Mouse (Mus musculus) forebrain, embryonic 13.5 days (tissue): ENCODE measurements around the gene Ankrd11. TPM values are rescaled to one million over a fixed set of nuclear protein-coding genes. Genes with fewer than 3 reads are reported as not detected.

Experiments
- ATAC-seq: fragments of 200-750 bp; cut with Nextera tagmentation; 2 replicates; pipeline ENCODE4 v1.8.0; 2017
- H3K27ac ChIP-seq: fragments of 300-500 bp; sonication (generic); 2 replicates; pipeline ENCODE4 v1.5.1; 2015; ENCODE audit warnings: inconsistent platforms, mild to moderate bottlenecking, moderate library complexity
- H3K27me3 ChIP-seq: fragments of 300-500 bp; sonication (generic); 2 replicates; pipeline ENCODE4 v1.6.1; 2015; ENCODE audit warnings: mild to moderate bottlenecking, inconsistent platforms
- H3K36me3 ChIP-seq: fragments of 300-500 bp; sonication (generic); 2 replicates; pipeline ENCODE4 v1.6.1; 2015; ENCODE audit warnings: mild to moderate bottlenecking, inconsistent platforms; ENCODE audit not compliant: poor library complexity, severe bottlenecking
- H3K4me1 ChIP-seq: fragments of 300-500 bp; sonication (generic); 2 replicates; pipeline ENCODE4 v1.6.1; 2015; ENCODE audit warnings: inconsistent platforms
- H3K4me2 ChIP-seq: fragments of 300-500 bp; sonication (generic); 2 replicates; pipeline ENCODE4 v1.6.1; 2015; ENCODE audit warnings: inconsistent platforms, mild to moderate bottlenecking, moderate library complexity
- H3K4me3 ChIP-seq: fragments of 300-500 bp; sonication (generic); 2 replicates; pipeline ENCODE4 v1.5.1; 2015; ENCODE audit warnings: mild to moderate bottlenecking, inconsistent platforms
- H3K9ac ChIP-seq: fragments of 300-500 bp; sonication (generic); 2 replicates; pipeline ENCODE4 v1.6.1; 2015; ENCODE audit warnings: mild to moderate bottlenecking, inconsistent platforms
- H3K9me3 ChIP-seq: fragments of 300-500 bp; sonication (generic); replicated peaks from 2 replicates; pipeline ENCODE4 v1.6.1; 2016; ENCODE audit warnings: inconsistent platforms
- WGBS: fragments of 180-500 bp; shearing (Covaris S2); methylation state at CpG from one replicate; pipeline ENCODE4 v1.1.7; 2015; 5-methylcytosine and 5-hydroxymethylcytosine counted together
- polyA plus RNA-seq: library from polyadenylated mRNA; unstranded; fragments of >200 nt; fragmentation: Nextera tagmentation; extraction: Ambion mirVana; gene quantifications from 2 replicates; pipeline ENCODE4 v1.2.1, GENCODE M21; 2015

The Ankrd11 gene
- polyA plus RNA-seq, 1 experiment from 2014 or later: 34.3 TPM

- Histone ChIP-seq H3K4me1 (peaks cover 43% of the 10 kb centered on the region), H3K27ac (peak overlapping the region; percentile 74), H3K36me3 (no peaks in the 10 kb centered on the region), H3K4me3 (no peak overlapping the region), H3K9ac (no peak overlapping the region), H3K4me2 (no peak overlapping the region), H3K9me3 (no peaks in the 10 kb centered on the region), H3K27me3 (no peaks in the 10 kb centered on the region)
- WGBS: 73% methylated on average over 3 of the region's 3 CpGs
- ATAC-seq: 0 out of 2 replicates have a peak, but pooled peaks have one; percentile 66
These were observed 110.1 kb downstream of the Ankrd11 start for GRCm38 (mm10) chr8:122931834-122932560.

GRCm38 (mm10) chr8:122928631-122929224 lies 113.3 kb downstream of the Ankrd11 start:
- Histone ChIP-seq H3K27me3 (no peaks in the 10 kb centered on the region), H3K36me3 (no peaks in the 10 kb centered on the region), H3K4me1 (peaks cover 35% of the 10 kb centered on the region), H3K4me2 (no peak overlapping the region), H3K4me3 (no peak overlapping the region), H3K9me3 (no peaks in the 10 kb centered on the region), H3K9ac (no peak overlapping the region), H3K27ac (no peak overlapping the region; the same call in 1 of the 2 replicates)
- no peak for ATAC-seq
- WGBS: 92% methylated on average over 7 of the region's 7 CpGs

- 91% methylated on average over 3 of the region's 3 CpGs for WGBS
- Histone ChIP-seq H3K27ac (no peak overlapping the region), H3K9me3 (no peaks in the 10 kb centered on the region), H3K36me3 (no peaks in the 10 kb centered on the region), H3K4me2 (no peak overlapping the region), H3K27me3 (no peaks in the 10 kb centered on the region), H3K4me1 (peaks cover 36% of the 10 kb centered on the region), H3K4me3 (no peak overlapping the region), H3K9ac (no peak overlapping the region)
- ATAC-seq: no peak
These were observed 114.2 kb downstream of the Ankrd11 start for GRCm38 (mm10) chr8:122927841-122928240.

GRCm38 (mm10) chr8:122926782-122927181 lies 115.3 kb downstream of the Ankrd11 start:
- H3K36me3 ChIP-seq: no peaks in the 10 kb centered on the region
- no peak overlapping the region for H3K4me3 ChIP-seq
- no peaks in the 10 kb centered on the region for H3K9me3 ChIP-seq
- H3K27me3 ChIP-seq: no peaks in the 10 kb centered on the region
- H3K9ac ChIP-seq: no peak overlapping the region
- ATAC-seq: no peak
- no peak overlapping the region for H3K27ac ChIP-seq
- WGBS: 85% methylated on average over 7 of the region's 7 CpGs
- H3K4me1 ChIP-seq: peaks cover 32% of the 10 kb centered on the region
- H3K4me2 ChIP-seq: no peak overlapping the region

- no peak overlapping the region for H3K4me3 ChIP-seq
- H3K4me1 ChIP-seq: peaks cover 37% of the 10 kb centered on the region
- H3K9ac ChIP-seq: no peak overlapping the region
- no peak overlapping the region for H3K27ac ChIP-seq
- H3K27me3 ChIP-seq: no peaks in the 10 kb centered on the region
- H3K36me3 ChIP-seq: no peaks in the 10 kb centered on the region
- no peak overlapping the region for H3K4me2 ChIP-seq
- no peaks in the 10 kb centered on the region for H3K9me3 ChIP-seq
- ATAC-seq: no peak
- WGBS: 91% methylated on average over 8 of the region's 8 CpGs
These were observed 115.9 kb downstream of the Ankrd11 start for GRCm38 (mm10) chr8:122925939-122926722.

- Histone ChIP-seq H3K27me3 (no peaks in the 10 kb centered on the region), H3K4me2 (no peak overlapping the region), H3K36me3 (no peaks in the 10 kb centered on the region), H3K9me3 (no peaks in the 10 kb centered on the region), H3K4me3 (no peak overlapping the region), H3K27ac (no peak overlapping the region), H3K4me1 (peaks cover 41% of the 10 kb centered on the region), H3K9ac (0 out of 2 replicates have a peak overlapping the region, but pooled peaks have one; percentile 9)
- no peak for ATAC-seq
- WGBS: 84% methylated on average over 6 of the region's 6 CpGs
These were observed 118.0 kb downstream of the Ankrd11 start for GRCm38 (mm10) chr8:122924091-122924490.

GRCm38 (mm10) chr8:122923431-122924090 lies 118.5 kb downstream of the Ankrd11 start:
- Histone ChIP-seq H3K4me2 (no peak overlapping the region), H3K4me3 (no peak overlapping the region), H3K9me3 (no peaks in the 10 kb centered on the region), H3K9ac (0 out of 2 replicates have a peak overlapping the region, but pooled peaks have one; percentile 9), H3K4me1 (peaks cover 41% of the 10 kb centered on the region), H3K27me3 (no peaks in the 10 kb centered on the region), H3K36me3 (no peaks in the 10 kb centered on the region), H3K27ac (no peak overlapping the region)
- ATAC-seq: no peak
- 52% methylated on average over 7 of the region's 7 CpGs for WGBS

GRCm38 (mm10) chr8:122922945-122923344 lies 119.1 kb downstream of the Ankrd11 start:
- no peak for ATAC-seq
- no peaks in the 10 kb centered on the region for H3K36me3 ChIP-seq
- peaks cover 41% of the 10 kb centered on the region for H3K4me1 ChIP-seq
- H3K9ac ChIP-seq: no peak overlapping the region
- WGBS: 79% methylated on average over 3 of the region's 3 CpGs
- no peak overlapping the region for H3K4me3 ChIP-seq
- no peak overlapping the region for H3K27ac ChIP-seq
- no peak overlapping the region for H3K4me2 ChIP-seq
- no peaks in the 10 kb centered on the region for H3K9me3 ChIP-seq
- H3K27me3 ChIP-seq: no peaks in the 10 kb centered on the region

GRCm38 (mm10) chr8:122920890-122921289 lies 121.2 kb downstream of the Ankrd11 start:
- no peak overlapping the region for H3K4me2 ChIP-seq
- H3K9ac ChIP-seq: no peak overlapping the region
- H3K4me1 ChIP-seq: peaks cover 41% of the 10 kb centered on the region
- no peak overlapping the region for H3K27ac ChIP-seq
- H3K9me3 ChIP-seq: no peaks in the 10 kb centered on the region
- WGBS: 72% methylated on average over 7 of the region's 7 CpGs
- H3K36me3 ChIP-seq: peaks cover under 1% of the 10 kb centered on the region; the same call in 1 of the 2 replicates
- H3K27me3 ChIP-seq: no peaks in the 10 kb centered on the region
- H3K4me3 ChIP-seq: no peak overlapping the region
- ATAC-seq: no peak

GRCm38 (mm10) chr8:122918438-122919107 lies 123.5 kb downstream of the Ankrd11 start:
- ATAC-seq: no peak
- H3K4me3 ChIP-seq: no peak overlapping the region
- 83% methylated on average over 7 of the region's 7 CpGs for WGBS
- peaks cover 34% of the 10 kb centered on the region for H3K4me1 ChIP-seq
- H3K27me3 ChIP-seq: no peaks in the 10 kb centered on the region
- H3K36me3 ChIP-seq: peaks cover 9% of the 10 kb centered on the region
- H3K27ac ChIP-seq: no peak overlapping the region
- no peaks in the 10 kb centered on the region for H3K9me3 ChIP-seq
- H3K4me2 ChIP-seq: no peak overlapping the region
- H3K9ac ChIP-seq: no peak overlapping the region

- WGBS: 72% methylated on average over 11 of the region's 11 CpGs
These were observed 124.3 kb downstream of the Ankrd11 start for GRCm38 (mm10) chr8:122917531-122918392.

More at GRCm38 (mm10) chr8:122917531-122918392, 124.3 kb downstream of the Ankrd11 start:
- Histone ChIP-seq H3K9ac (no peak overlapping the region), H3K36me3 (peaks cover 17% of the 10 kb centered on the region), H3K4me2 (no peak overlapping the region), H3K27ac (no peak overlapping the region), H3K27me3 (no peaks in the 10 kb centered on the region), H3K9me3 (no peaks in the 10 kb centered on the region), H3K4me3 (no peak overlapping the region), H3K4me1 (peaks cover 31% of the 10 kb centered on the region)
- no peak for ATAC-seq
